Mouse (Mus musculus) adipocyte (in vitro differentiated cells): ENCODE data around the gene Mettl16.
A peak's percentile ranks its signal among the peaks of the same experiment; 100 is the strongest.
"Not testable (repeated sequence)": the region's sequence is repeated elsewhere in the genome, so short reads cannot be mapped to it uniquely, and the experiment has no call there.

Experiments used
- DNase-seq: peaks from one replicate; pipeline ENCODE4 v3.0.0-alpha.2; 2016; ENCODE audit warnings: low spot score

The Mettl16 gene

DNA sequence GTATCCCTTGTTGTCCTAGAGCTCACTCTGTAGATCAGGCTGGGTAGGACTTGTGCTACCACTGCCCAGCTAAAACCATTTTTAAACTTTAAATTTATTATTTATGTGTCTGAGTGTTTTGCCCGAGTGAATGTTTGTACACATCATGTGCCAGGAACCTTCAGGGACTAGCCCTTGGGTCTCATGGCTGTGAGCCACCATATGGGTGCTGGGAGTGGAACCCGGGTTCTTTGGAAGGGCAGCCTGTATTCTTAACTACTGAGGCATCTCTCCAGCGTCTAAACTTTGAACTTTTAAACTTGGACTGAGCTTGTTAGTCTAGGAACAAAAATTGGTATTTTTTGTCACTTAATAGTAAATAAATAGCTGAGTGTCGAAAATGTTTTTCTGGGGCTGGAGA is 22.2 kb downstream of the Mettl16 start:
- DNase-seq = no peak

DNA sequence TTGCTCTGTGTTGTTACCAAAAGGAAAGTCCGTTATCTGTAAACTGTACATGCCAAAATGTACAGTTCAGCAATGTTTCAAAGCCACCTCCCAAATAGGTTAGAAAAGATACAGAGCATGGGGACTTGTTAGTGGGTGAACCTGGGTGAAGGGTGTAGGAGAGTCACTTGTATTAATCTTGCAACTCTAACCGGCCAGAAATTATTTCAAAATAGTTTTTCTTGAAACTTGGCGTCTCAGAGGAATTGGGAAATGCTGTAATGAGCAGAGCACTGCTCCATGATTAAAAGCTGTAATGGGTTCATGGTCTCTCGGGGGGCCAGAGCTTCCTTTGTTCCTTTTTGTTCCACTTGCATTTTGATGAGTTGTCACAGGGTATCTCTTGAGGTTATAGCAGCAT is 30.0 kb downstream of the Mettl16 start:
- DNase-seq = peak; percentile 53

DNA sequence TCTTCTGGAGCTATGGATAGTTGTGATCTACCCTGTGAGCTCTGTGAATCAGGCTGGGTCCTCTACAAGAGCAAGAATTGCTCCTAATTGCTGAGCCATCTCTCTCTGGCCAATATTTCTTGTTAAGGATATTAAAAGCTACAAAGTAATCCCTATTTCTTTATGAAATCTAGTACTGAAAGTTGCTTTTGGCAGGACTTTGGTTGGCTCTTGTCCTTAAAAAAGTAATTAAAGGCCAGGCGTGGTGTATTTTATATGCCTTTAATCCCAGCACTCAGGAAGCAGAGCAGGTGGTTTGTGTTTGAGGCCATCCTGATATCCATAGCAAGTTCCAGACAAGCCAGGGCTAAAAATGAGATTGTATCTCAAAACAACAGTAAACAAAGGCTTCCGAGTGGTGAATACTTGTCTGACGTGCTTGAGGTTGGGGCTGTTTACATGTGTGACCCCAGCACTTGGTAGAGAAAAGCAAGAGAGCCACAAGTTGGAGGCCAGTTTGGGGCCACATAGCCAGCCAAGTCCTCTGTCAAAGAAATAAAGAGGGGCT is 33.5 kb downstream of the Mettl16 start:
- DNase-seq = no peak

DNA sequence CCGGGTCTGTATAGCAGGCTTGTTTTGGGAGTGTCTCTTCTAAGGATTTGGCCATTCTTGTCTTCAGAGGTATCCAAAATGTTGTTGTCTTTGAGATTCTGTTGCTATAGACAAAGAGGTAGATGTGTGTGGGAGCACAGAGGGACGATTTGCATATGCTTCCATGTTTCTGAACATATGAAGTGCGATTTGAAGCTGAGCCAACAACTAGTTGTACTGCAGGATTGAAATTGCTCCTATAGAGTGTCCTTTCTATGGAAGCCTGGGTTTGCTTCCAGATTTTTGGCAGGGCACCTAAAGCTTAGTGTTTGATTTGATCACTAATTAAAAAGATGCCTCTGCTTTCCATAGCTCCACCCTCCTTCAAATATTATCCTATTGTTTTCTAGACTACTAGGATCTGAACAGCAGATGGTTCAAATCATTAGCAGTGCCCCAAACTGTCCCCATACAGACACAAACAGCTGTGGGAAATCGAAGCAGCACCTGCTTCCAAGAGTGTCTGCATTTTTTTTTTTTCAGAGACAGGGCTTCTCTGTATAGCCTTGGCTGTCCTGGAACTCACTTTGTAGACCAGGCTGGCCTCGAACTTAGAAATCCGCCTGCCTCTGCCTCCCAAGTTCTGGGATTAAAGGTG is 36.7 kb downstream of the Mettl16 start:
- no peak for DNase-seq

DNA sequence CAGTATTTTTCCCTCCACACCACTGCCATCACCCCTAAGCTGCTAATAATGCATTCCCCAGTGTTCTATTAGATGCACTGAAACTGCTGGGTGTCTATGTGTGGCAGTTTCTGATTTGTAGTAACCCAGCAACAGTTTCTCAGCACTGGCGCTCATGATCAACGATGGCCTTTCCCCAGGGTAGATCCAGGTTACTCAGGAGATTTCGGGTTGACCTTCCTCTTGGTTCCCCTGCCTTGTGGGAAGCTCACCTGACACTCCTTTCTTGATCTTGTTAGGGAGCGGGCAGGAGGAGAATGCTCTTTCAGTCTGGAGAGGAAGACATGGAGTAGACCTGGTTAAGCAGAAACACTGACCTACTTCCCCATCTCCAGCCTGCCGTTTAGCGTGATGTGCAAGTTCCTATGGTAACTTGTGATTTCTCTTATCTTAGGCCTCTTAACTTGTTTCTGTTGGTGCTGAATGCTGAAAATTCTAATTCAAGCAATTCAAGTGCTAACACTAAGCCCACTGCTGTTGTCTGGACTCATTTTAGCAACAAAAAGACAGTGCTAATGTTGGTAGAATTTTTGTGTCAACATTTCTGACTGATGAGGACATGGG is 37.7 kb downstream of the Mettl16 start:
- no peak for DNase-seq

DNA sequence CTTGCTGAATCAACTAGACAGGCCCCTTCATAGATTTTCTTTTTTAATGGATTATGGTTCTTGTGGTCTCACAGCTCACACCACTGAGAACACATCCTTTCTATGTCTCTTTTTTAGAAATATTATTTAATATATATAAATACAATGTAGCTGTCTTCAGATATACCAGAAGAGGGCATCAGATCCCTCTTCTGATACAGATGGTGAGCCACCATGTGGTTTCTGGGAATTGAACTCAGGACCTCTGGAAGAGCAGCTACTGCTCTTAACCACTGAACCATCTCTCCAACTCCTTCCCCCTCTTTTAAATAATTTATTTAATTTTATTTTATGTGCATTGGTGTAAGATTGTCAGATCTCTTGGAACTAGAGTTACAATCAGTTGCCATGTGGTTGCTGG is 39.5 kb downstream of the Mettl16 start:
- DNase-seq = no peak

DNA sequence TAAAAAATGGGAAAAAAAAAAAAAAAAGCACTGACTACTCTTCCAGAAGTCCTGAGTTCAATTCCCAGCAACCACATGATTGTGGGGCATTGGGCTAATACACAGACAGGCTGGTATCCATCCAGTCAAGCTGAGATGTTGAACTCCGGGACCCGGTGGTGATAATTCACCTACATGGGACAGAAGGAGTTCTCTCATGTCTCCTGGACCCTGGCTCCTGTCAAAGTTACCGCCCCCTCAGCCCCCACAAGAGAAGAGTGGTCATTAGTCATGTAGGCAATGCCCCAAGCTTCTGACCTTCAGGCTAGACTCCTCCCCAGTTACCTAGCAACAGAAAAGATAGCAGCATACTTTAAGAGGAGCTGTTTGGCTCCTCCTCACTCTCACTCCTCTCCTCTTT is 40.4 kb downstream of the Mettl16 start:
- DNase-seq = not testable (repeated sequence)

DNA sequence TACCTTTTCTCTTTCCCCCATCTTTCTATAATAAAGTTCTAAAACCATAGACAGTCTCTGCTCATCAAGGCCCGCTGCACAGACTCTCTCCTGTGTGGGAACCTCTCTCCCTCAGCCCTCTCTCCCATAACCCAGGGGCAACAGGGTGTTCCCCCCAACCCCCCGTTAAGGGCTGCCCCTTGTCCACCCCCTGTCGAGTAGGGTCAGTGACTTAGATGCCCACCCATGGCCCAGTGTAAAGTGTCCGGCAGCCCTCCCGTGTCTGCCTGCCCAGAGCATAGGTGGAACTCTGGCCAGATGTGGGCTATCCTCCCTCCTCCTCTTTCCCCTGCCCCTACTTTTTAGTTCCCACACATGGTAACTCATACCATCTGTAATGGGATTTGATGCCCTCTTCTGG is 40.9 kb downstream of the Mettl16 start:
- no peak for DNase-seq

DNA sequence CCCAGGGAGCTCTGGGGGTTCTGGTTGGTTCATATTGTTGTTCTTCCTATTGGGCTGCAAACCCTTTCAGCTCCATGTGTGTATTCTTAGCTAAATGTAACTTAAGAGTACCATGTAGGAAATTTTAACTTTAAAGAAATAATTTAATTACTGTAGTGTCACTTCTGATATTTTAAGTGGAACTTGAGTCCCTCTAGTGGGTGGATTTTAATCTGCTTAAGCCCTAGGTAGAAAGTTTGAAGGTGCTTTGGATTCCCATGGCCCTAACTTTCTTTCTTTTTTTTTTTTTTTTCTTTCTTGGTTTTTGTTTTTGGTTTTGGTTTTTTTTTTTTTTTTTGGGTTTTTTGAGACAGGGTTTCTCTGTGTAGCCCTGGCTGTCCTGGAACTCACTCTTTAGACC is 45.2 kb downstream of the Mettl16 start:
- DNase-seq = peak; percentile 43

DNA sequence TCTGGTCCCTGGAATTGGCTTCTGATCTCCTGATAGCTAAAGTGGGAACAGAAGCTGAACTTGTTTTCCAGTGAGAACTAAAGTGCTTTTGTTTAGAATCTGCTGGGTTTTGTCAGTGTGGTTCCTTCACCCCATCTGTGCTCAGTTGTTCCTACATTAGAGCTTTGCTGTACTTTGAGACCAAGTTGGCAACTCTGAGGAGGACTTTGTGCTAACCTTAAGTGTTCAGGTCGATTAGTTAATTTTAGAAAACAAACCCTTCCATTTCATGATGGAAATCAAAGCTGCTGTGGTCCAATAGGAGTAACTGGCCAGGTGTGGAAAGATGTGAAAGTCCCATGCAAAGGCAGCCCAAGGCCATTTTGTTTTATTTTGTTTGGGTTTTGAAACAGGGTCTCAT is 50.3 kb downstream of the Mettl16 start:
- DNase-seq = no peak

DNA sequence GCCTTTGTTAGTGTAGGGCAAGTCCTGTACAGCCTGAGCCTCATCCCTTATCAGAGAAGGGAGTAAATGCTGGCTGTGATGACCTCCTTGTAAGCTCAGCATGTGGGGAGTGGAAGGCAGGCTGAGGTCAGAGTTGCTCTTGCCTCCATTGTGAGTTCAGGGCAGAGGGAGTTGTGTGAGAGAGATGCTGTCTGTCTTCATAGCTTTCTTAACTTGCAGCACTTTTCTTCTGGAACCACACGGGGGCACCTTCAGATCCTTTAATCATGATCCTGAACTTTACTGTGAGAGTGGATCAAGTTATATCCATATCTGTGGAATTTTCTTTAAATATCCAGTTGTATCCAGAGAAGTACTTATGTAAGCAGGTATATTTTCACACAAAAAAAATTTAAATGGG is 50.8 kb downstream of the Mettl16 start:
- DNase-seq = peak; percentile 74

DNA sequence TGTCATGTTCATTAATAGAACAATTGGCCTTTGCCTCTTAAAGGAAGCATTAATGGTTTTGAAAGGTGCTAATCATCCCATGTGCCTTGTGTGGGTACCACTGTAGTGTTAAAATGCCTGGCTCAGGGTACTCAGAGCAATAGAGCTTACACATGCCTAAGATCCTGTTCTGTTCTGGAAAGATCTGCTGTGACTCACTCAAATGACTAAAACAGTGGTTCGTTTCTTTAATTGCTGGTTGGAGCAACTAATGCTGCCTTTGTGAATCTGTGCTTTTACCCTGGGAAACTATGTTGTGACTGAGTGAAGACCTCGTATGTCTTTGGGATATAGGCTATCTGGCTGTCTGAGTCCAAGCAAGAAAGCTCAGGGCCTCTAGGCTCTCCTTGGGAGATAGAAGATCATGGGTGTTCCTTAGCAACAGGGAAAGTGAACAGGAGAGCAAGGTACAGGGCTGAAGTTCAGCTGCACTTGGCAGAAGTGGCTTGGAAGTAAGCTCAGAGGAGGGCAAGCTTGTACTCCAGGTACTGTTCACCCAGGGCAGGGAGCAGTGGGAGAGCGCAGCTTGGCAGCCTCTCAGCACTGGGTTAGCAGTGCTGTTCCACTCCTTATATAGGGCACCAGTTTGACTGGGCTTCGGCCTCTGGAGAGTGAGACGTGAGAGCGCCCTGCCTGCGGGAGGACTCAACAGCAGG is 52.3 kb downstream of the Mettl16 start:
- no peak for DNase-seq

DNA sequence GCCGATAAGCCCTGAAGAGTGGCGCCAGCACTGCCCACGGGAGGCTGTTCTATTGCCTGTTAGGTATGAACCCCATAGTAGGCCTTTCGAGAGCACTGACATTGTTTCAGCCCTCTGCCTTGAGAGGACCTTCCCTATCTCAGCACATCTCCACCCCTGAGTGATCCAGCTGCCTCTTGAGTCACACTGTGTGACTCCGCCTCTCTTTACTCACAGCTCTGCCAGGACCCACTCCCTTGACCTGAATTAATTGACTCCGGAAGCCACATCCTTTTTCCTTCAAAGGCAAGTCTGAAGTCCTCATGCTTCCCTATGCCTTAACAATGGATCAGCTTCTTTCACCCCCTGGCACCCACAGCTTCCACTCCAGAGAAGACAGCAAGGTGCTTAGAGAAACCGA is 55.5 kb downstream of the Mettl16 start:
- DNase-seq = no peak

DNA sequence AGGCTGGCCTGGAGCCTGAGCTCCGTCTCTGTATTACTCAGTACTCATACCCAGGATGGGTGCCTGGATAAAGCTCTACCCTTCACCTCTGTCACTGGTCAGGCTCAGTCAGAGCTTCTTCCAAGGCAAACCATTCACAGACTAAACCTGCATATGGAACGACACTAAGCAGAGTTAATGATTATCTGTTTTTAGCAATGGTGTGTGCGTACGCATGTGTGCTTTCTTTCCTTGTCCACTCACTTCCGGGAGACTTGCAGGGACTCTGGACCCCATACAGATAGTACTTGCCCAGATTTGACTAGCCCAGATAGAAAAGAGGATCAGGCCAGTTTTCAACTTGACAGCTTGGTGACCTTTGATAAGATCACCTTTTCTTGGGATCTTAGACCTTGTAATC is 56.1 kb downstream of the Mettl16 start:
- DNase-seq = no peak

DNA sequence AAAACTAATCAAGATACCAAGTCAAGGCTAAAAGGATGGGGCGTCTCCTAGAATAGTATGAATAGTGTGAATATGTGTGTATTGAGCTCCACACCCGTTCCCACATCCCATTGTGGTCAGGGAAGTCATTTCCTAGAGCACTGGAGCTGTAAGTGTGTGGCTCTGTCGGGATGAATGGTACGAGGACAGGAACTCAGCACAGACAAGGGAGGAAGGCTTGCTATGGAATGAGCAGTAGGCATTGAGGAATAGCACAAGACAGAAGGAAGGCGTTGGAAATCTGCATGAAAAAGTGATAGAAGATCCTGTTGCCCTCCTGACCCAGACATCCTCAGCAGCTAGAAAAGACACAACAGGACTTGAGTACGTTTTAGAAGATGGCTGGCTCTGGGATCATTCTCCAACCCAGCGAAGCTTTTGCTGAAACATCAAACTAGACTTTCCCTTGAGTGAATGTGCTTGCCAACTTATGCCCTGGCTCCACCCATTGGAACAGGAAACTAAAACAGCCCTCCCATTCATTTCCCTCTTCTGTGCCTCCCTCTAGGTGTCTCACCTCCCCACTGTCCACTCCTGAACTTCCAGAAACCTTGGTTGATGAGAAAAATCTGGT is 57.3 kb downstream of the Mettl16 start:
- no peak for DNase-seq

DNA sequence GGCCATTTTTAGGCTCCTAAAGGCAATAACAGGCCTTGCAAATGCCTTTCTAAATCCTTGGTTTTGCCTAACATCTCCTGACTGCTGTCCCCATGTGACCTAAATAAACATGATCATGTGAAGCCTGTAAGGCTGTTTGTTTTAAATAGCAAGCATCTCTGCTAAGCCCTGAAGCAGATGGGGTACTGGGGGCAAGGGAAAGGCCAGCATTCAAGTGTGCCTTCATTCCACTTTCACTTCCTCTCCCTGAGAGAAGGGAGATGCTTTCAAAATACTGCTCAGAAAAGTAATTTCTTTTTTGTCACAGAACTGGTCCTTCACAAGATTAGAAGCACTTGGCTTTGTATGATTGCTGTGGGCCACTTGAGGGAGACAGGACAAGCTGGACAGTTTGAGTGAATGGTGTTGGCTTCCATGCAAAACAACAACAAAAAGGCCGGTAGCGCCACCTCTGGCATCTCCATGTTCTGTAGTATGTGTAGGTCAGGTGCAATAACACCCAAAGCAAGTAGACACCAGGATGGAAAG is 57.8 kb downstream of the Mettl16 start:
- peak; percentile 55 for DNase-seq

DNA sequence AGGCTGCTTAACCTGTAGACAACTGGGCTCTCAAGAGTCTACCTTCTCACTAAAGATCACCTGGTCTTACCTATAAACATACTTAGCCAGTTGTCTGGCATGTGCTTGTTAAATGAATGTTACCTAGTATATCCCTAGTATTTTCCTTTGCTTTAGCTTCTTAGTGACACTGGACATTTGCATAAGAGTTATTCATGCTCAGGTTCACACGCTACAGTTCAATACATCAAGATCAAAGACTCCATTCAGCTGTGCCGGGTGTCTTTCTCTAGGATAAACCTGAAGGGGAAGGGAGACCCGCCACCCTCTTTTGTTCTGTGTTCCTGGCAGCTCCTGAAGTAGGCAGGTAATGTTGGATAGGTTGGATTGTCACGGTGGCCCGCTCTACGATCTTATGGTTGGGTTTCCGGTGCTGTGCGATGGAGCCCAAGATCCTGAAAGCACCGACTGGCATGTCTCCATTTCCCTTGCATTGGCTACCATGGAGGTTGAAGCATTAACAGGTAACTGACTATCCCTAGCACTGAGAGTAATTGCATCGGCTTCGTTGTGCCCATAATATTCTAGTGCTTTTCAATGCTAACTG is 58.4 kb downstream of the Mettl16 start:
- no peak for DNase-seq

DNA sequence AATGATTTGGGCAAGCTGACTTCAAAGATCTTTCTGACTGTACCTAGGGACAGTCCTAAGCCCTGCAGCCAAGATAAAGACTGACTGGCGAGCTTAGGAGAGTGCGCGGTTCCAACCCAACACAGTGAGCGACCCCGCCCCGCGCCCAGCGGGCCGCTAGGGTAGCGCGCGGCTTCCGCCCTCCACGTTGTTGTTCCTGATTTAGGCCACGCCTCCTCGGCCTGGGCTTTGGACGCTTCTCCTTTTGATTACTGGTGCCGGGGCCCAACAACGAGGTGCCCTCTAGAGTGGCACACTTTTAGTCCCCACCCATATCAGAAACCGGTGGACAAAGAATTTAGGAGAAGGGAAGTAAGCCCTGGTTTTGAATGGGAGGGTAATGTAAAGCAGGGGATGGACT is 59.2 kb downstream of the Mettl16 start:
- peak; percentile 85 for DNase-seq

DNA sequence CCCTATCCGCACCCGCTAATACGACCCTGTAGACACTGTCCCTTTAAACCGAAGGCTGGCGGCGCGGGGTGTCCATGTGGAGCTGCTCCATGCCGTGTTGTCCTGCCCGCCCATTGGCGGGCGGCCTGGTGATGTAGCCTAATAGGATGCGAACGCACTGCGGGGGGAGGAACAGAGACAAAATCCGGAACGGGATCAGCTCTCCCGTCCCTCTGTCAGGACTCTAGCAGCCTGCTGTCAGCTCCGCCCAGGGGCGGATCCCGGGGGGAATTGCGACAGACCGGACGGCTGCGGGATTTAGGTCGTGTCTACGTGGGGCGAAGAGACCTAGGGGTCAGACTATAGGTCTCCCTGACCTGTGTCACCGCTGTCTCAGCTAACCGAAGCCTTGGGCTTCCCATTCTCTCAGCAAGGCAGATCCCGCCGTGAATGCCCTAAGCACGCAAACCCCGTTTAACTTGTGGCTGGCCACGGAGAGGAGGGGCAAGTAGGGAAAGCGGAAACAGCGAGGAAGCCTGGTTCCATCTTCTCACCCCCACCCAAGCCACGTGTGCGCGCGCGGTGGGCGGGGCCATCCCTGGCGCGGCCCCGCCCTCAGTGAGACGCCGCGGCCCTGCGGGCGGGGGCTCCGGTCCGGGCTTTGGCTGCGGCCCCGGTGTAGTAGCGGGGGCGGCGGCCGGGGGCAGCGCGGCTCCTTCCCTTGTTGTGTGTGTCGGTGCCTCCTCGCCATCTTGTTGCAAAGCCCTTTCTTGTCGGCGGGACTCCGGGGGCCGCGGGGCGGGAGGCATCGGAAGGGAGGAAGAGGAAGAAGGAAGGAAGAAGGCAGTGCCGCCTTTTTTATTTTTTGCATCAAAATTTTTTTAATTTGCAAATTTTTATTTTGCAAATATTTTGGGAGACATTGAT is 59.9 kb downstream of the Mettl16 start, which contains the start of gene Mnt:
Gene Mnt (plus strand): TSS at position 665 of the 906 bp plus-strand sequence.
- peak; percentile 99 for DNase-seq

DNA sequence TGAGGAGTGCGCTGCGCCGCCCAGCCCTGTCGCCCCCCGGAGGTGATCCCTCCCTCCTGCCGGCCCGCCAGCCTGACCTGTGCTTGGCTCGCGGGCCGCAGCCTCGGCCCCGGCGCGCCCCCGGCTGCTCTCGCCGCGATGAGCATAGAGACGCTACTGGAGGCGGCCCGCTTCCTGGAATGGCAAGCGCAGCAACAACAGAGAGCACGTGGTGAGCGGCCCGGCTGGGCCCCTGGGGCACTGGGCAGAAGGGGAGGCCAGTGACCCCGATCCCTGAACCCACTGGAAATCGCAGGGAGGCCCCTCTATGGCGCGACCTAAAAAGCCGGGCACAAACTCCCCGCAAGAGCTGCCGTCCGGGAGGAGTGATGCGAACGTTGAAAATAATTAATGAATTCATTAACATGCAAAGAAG is 60.6 kb downstream of the Mettl16 start:
- peak; percentile 68 for DNase-seq
